Mouse (Mus musculus): ENCODE measurements around the gene Gm4491. TPM values are rescaled to one million over a fixed set of nuclear protein-coding genes. Genes with fewer than 3 reads are reported as not detected.

The Gm4491 gene
- total RNA-seq (2021), result not detected

GRCm38 (mm10) chr14:57115823-57116544 lies at the start of gene Gm4491:
TSS of gene Gm4491 (minus strand) at chr14:57115883.
- no peak for DNase-seq (ENCODE audit: low spot score)
- intact Hi-C loops (cut with DNase I), result no loop called here

GRCm38 (mm10) chr14:57161833-57162232 lies 46.1 kb upstream of the Gm4491 start:
- intact Hi-C loops (cut with DNase I), result no loop called here
- DNase-seq (ENCODE audit: low spot score), result no peak

GRCm38 (mm10) chr14:57161201-57161600 lies 45.5 kb upstream of the Gm4491 start:
- peak; percentile 12 for DNase-seq (ENCODE audit: low spot score)

GRCm38 (mm10) chr14:57154916-57155315 lies 39.2 kb upstream of the Gm4491 start:
- no peak for DNase-seq (ENCODE audit: low spot score)
- intact Hi-C loops (cut with DNase I), result no loop called here

More at GRCm38 (mm10) chr14:57161201-57161600, 45.5 kb upstream of the Gm4491 start:
- intact Hi-C loops (cut with DNase I), result no loop called here

- intact Hi-C loops (cut with DNase I), result no loop called here
- no peak for DNase-seq (ENCODE audit: low spot score)
Measured at GRCm38 (mm10) chr14:57145741-57146140, 30.1 kb upstream of the Gm4491 start.

- intact Hi-C loops (cut with DNase I), result no loop called here
- DNase-seq (ENCODE audit: low spot score), result no peak
Measured at GRCm38 (mm10) chr14:57135265-57135664, 19.6 kb upstream of the Gm4491 start.

- intact Hi-C loops (cut with DNase I), result no loop called here
- DNase-seq (ENCODE audit: low spot score), result no peak
Measured at GRCm38 (mm10) chr14:57133161-57133661, 17.5 kb upstream of the Gm4491 start, which contains the start of gene Gjb6. TSS of gene Gjb6 (minus strand) at chr14:57133611.

GRCm38 (mm10) chr14:57127383-57127782 lies 11.7 kb upstream of the Gm4491 start:
- intact Hi-C loops (cut with DNase I), result no loop called here
- no peak for DNase-seq (ENCODE audit: low spot score)

GRCm38 (mm10) chr14:57122295-57122694 lies 6.6 kb upstream of the Gm4491 start:
- intact Hi-C loops (cut with DNase I), result no loop called here
- no peak for DNase-seq (ENCODE audit: low spot score)

- intact Hi-C loops (cut with DNase I), result loop anchor here (1.0 kb wide), 1 partner anchor 253 kb away; no protein-coding TSS in a partner anchor
- no peak for DNase-seq (ENCODE audit: low spot score)
Measured at GRCm38 (mm10) chr14:57109194-57109593, 6.5 kb downstream of the Gm4491 start.

GRCm38 (mm10) chr14:57107916-57108315 lies 7.8 kb downstream of the Gm4491 start:
- intact Hi-C loops (cut with DNase I), result loop anchor here (2.0 kb wide), 1 partner anchor 301 kb away; no protein-coding TSS in a partner anchor
- no peak for DNase-seq (ENCODE audit: low spot score)

- intact Hi-C loops (cut with DNase I), result loop anchor here (2.0 kb wide), 1 partner anchor 302 kb away; no protein-coding TSS in a partner anchor
- no peak for DNase-seq (ENCODE audit: low spot score)
Measured at GRCm38 (mm10) chr14:57107091-57107490, 8.6 kb downstream of the Gm4491 start.

- DNase-seq (ENCODE audit: low spot score), result no peak
- intact Hi-C loops (cut with DNase I), result loop anchor here (2.0 kb wide), 1 partner anchor 303 kb away; no protein-coding TSS in a partner anchor
Measured at GRCm38 (mm10) chr14:57105721-57106120, 10.0 kb downstream of the Gm4491 start.

GRCm38 (mm10) chr14:57105111-57105510 lies 10.6 kb downstream of the Gm4491 start:
- intact Hi-C loops (cut with DNase I), result no loop called here
- DNase-seq (ENCODE audit: low spot score), result no peak

GRCm38 (mm10) chr14:57104106-57105023 lies 11.3 kb downstream of the Gm4491 start, which contains the start of gene Gjb2:
TSS of gene Gjb2 (minus strand) at chr14:57104702.
- DNase-seq (ENCODE audit: low spot score), result no peak
- intact Hi-C loops (cut with DNase I), result no loop called here

- intact Hi-C loops (cut with DNase I), result no loop called here
- no peak for DNase-seq (ENCODE audit: low spot score)
Measured at GRCm38 (mm10) chr14:57103711-57104105, 12.0 kb downstream of the Gm4491 start.

- no peak for DNase-seq (ENCODE audit: low spot score)
- intact Hi-C loops (cut with DNase I), result no loop called here
Measured at GRCm38 (mm10) chr14:57103121-57103520, 12.6 kb downstream of the Gm4491 start.

GRCm38 (mm10) chr14:57101623-57102022 lies 14.1 kb downstream of the Gm4491 start:
- intact Hi-C loops (cut with DNase I), result no loop called here
- no peak for DNase-seq (ENCODE audit: low spot score)

- intact Hi-C loops (cut with DNase I), result no loop called here
- DNase-seq (ENCODE audit: low spot score), result no peak
Measured at GRCm38 (mm10) chr14:57095855-57096254, 19.8 kb downstream of the Gm4491 start.

GRCm38 (mm10) chr14:57093029-57093428 lies 22.7 kb downstream of the Gm4491 start:
- no peak for DNase-seq (ENCODE audit: low spot score)
- intact Hi-C loops (cut with DNase I), result no loop called here
